ENCODE assay signal across 16 mouse cellular contexts in genomic region chrX:104749356-104749755, GRCm38 (mm10).
DNase-seq lines count a peak whose midpoint lies in the region; ATAC-seq and TF ChIP-seq lines count a peak whose summit lies in the region.
"Had no signal": no experiment of that assay in that cellular context is flagged by ENCODE, and none has a peak within 500 bp of the region (broad histone marks: within the 10 kb centered on the region; RNA-seq: fewer than 3 reads in every experiment).

No protein-coding gene starts in this region.

- ATAC-seq in lung, embryonic 14.5 days (ENCODE audit: insufficient read depth), result no peak
- ATAC-seq: activated CD4-positive, CD25-positive, alpha-beta regulatory T cell, adult 4 months; hindbrain, embryonic 16.5 days had no signal

- no peak overlapping the region for H3K4me2 ChIP-seq in lung, embryonic 14.5 days
- H3K4me2 ChIP-seq: embryonic facial prominence, embryonic 13.5 days; forebrain, embryonic 12.5 days; liver, embryonic 15.5 days had no signal

- TF ChIP-seq EP300 in heart, adult 2 months (IDR thresholded peaks at IDR 0.05; ENCODE audit: insufficient read depth, low read depth, low read length), result no peak
- no peak for TF ChIP-seq EP300 in MEL (IDR thresholded peaks at IDR 0.05; ENCODE audit: low read depth in 1 of 2, low read length in 2 of 2)

- H3K9ac ChIP-seq in heart, adult 2 months (ENCODE audit: low read depth, low read length), result no peak overlapping the region
- H3K9ac ChIP-seq in lung, embryonic 14.5 days, result no peak overlapping the region
- no peak overlapping the region for H3K9ac ChIP-seq in MEL (ENCODE audit: control insufficient read depth, low read depth, low read length, poor library complexity, severe bottlenecking)
- H3K9ac ChIP-seq: embryonic facial prominence, embryonic 13.5 days; forebrain, embryonic 12.5 days; liver, embryonic 15.5 days had no signal

- H3K4me3 ChIP-seq in heart, adult 2 months, result no peak overlapping the region
- no peak overlapping the region for H3K4me3 ChIP-seq in lung, embryonic 14.5 days (ENCODE audit: low read depth, low read length)
- no peak overlapping the region for H3K4me3 ChIP-seq in MEL (ENCODE audit: control insufficient read depth in 1 of 2, insufficient read depth in 1 of 2, low read depth in 2 of 2, low read length in 2 of 2)
- H3K4me3 ChIP-seq: embryonic facial prominence, embryonic 13.5 days; forebrain, embryonic 12.5 days; liver, embryonic 15.5 days had no signal

- no peak for DNase-seq in heart, adult 2 months
- no peak for DNase-seq in heart, postnatal 4 days
- DNase-seq in lung, embryonic 14.5 days, result peak; percentile 5
- DNase-seq in lung, postnatal 25 days (ENCODE audit: low spot score), result no peak
- DNase-seq in MEL (ENCODE audit: low read depth, low spot score), result no peak
- DNase-seq in retina, postnatal 1 day, result peak; percentile 5
- no peak for DNase-seq in spleen, postnatal 10 days (ENCODE audit: low spot score in 2 of 2)
- DNase-seq in heart, postnatal 10 days, result no peak
- DNase-seq: cerebellum, adult 2 months; gastrocnemius, postnatal 25 days; kidney, postnatal 25 days had no signal

- intact Hi-C loops in heart, adult 2 months (cut with DNase I), result loop anchor here (5.0 kb wide), 1 partner anchor 567 kb away; no protein-coding TSS in a partner anchor
- intact Hi-C loops in heart, postnatal 10 days (cut with DNase I), result loop anchor here (5.0 kb wide), 1 partner anchor 572 kb away; no protein-coding TSS in a partner anchor

- no peak overlapping the region for H3K27ac ChIP-seq in heart, adult 2 months
- H3K27ac ChIP-seq in lung, embryonic 14.5 days (ENCODE audit: low read depth), result no peak overlapping the region
- no peak overlapping the region for H3K27ac ChIP-seq in MEL (ENCODE audit: control insufficient read depth, low read depth, low read length)
- H3K27ac ChIP-seq: embryonic facial prominence, embryonic 13.5 days; forebrain, embryonic 12.5 days; liver, embryonic 15.5 days had no signal

- TF ChIP-seq CTCF in heart, adult 2 months (IDR thresholded peaks at IDR 0.05), result peak; percentile 60
- peak; percentile 48; the same call in 1 of the 2 replicates for TF ChIP-seq CTCF in lung, embryonic 14.5 days (IDR thresholded peaks at IDR 0.05; ENCODE audit: low read depth)
- TF ChIP-seq CTCF in MEL (IDR thresholded peaks at IDR 0.05 in 2 of 3, conservative IDR thresholded peaks at IDR 0.05 in 1 of 3; ENCODE audit: control insufficient read depth in 1 of 3, insufficient read depth in 1 of 3, low read depth in 2 of 3, low read length in 3 of 3, poor library complexity in 1 of 3, severe bottlenecking in 1 of 3), result peak in 1 of 3 experiments; percentile 26; a peak in 2 of 6 replicates

- no peaks in the 10 kb centered on the region for H3K27me3 ChIP-seq in heart, adult 2 months (ENCODE audit: control insufficient read depth, insufficient read depth, low read length)
- H3K27me3 ChIP-seq in lung, embryonic 14.5 days (ENCODE audit: insufficient read depth, low read length), result no peaks in the 10 kb centered on the region
- no peaks in the 10 kb centered on the region for H3K27me3 ChIP-seq in MEL (ENCODE audit: control insufficient read depth in 1 of 2, insufficient read depth in 2 of 2, low read length in 2 of 2)

- H3K36me3 ChIP-seq in heart, adult 2 months (ENCODE audit: control insufficient read depth, insufficient read depth, low read length), result no peaks in the 10 kb centered on the region
- no peaks in the 10 kb centered on the region for H3K36me3 ChIP-seq in lung, embryonic 14.5 days (ENCODE audit: insufficient read depth)
- H3K36me3 ChIP-seq in MEL (ENCODE audit: control insufficient read depth in 1 of 2, insufficient read depth in 2 of 2, low read length in 2 of 2), result no peaks in the 10 kb centered on the region
- H3K36me3 ChIP-seq: embryonic facial prominence, embryonic 13.5 days; forebrain, embryonic 12.5 days; liver, embryonic 15.5 days had no signal

- 74% methylated on average over 1 of the region's 1 CpGs for WGBS in heart, adult 2 months
- 54% methylated on average over 1 of the region's 1 CpGs for WGBS in lung, embryonic 14.5 days

- TF ChIP-seq POLR2A in heart, adult 2 months (IDR thresholded peaks at IDR 0.05; ENCODE audit: insufficient read depth, low read depth, low read length), result no peak
- TF ChIP-seq POLR2A in MEL (IDR thresholded peaks at IDR 0.05; ENCODE audit: control insufficient read depth in 1 of 2, insufficient read depth in 1 of 2, low read depth in 1 of 2, low read length in 2 of 2, poor library complexity in 1 of 2), result no peak

- TF ChIP-seq RAD21 in MEL (IDR thresholded peaks at IDR 0.05; ENCODE audit: low read depth, low read length), result peak; percentile 44

- H3K9me3 ChIP-seq in lung, embryonic 14.5 days (ENCODE audit: low read depth, low read length), result no peaks in the 10 kb centered on the region
- no peaks in the 10 kb centered on the region for H3K9me3 ChIP-seq in MEL (replicated peaks; ENCODE audit: insufficient read depth, low read length)
- H3K9me3 ChIP-seq: embryonic facial prominence, embryonic 13.5 days; forebrain, embryonic 12.5 days; liver, embryonic 15.5 days had no signal

- H3K4me1 ChIP-seq in heart, adult 2 months (ENCODE audit: control insufficient read depth, insufficient read depth, low read length), result no peaks in the 10 kb centered on the region
- no peaks in the 10 kb centered on the region for H3K4me1 ChIP-seq in lung, embryonic 14.5 days (ENCODE audit: insufficient read depth)
- H3K4me1 ChIP-seq in MEL (ENCODE audit: control insufficient read depth in 1 of 2, insufficient read depth in 2 of 2, low read length in 2 of 2), result no peaks in the 10 kb centered on the region
- H3K4me1 ChIP-seq: embryonic facial prominence, embryonic 13.5 days; forebrain, embryonic 12.5 days; liver, embryonic 15.5 days had no signal

- H3K79me2 ChIP-seq in heart, adult 2 months (replicated peaks; ENCODE audit: control insufficient read depth, insufficient read depth, low read length), result no peaks in the 10 kb centered on the region
- H3K79me2 ChIP-seq in MEL (ENCODE audit: control insufficient read depth, insufficient read depth, low read length, poor library complexity), result no peaks in the 10 kb centered on the region

TF ChIP-seq in MEL, 35 proteins besides CTCF, POLR2A, EP300 and RAD21:
- TF ChIP-seq POLR2AphosphoS2 (IDR thresholded peaks at IDR 0.05; ENCODE audit: low read length) (no peak), USF2 (IDR thresholded peaks at IDR 0.05; ENCODE audit: borderline replicate concordance in 1 of 2, insufficient read depth in 1 of 2, low read depth in 1 of 2, low read length in 2 of 2) (no peak), SMC3 (IDR thresholded peaks at IDR 0.05; ENCODE audit: low read depth, low read length) (peak; percentile 31)

Comparison
In these comparisons a context has a peak if more than half of its experiments do, and no peak if none do; other contexts are left out.
1. DNase-seq: peak in lung, embryonic 14.5 days (single experiment) and retina, postnatal 1 day (single experiment); none in heart, adult 2 months (0 of 2), heart, postnatal 4 days (single experiment), lung, postnatal 25 days (single experiment), MEL (single experiment), spleen, postnatal 10 days (0 of 2) and heart, postnatal 10 days (0 of 2).